Mouse (Mus musculus): ENCODE measurements around the gene Cers3. TPM values are rescaled to one million over a fixed set of nuclear protein-coding genes. Genes with fewer than 3 reads are reported as not detected.
A peak's percentile ranks its signal among the peaks of the same experiment; 100 is the strongest.

Gene Cers3
- polyA plus RNA-seq, 1 experiment from 2014 or later = 0.51 TPM

DNA sequence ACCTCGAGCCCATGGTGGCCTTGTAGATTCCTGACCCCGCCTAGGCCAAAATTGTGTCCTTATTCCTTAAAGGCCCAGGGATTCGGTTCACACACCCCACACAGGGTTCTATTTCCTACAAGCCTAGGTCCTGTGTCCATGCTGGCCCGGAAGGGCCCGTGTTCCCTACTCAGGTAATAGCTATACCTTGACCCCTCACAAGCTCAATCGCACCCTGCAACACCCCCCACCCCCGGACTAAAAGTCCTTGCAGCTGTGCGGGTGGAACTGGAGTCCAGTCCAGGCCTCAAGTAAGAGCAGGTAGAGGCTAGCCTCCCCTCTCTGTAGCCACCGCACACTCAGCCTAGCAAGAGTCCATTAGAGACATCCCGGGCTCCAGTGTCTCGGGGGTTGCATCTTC is 9.4 kb upstream of the Cers3 start:
- ATAC-seq (ENCODE audit: low FRiP score) = no peak
- Histone ChIP-seq H3K4me3 (ENCODE audit: low read depth, low read length) (no peak overlapping the region), H3K4me2 (no peak overlapping the region), H3K27me3 (ENCODE audit: control insufficient read depth, insufficient read depth, low read length) (no peaks in the 10 kb centered on the region), H3K9ac (ENCODE audit: low read length) (no peak overlapping the region), H3K4me1 (ENCODE audit: control insufficient read depth, insufficient read depth, low read length) (no peaks in the 10 kb centered on the region), H3K9me3 (ENCODE audit: control insufficient read depth, low read length) (no peaks in the 10 kb centered on the region), H3K36me3 (ENCODE audit: control insufficient read depth, insufficient read depth, low read length) (no peaks in the 10 kb centered on the region), H3K27ac (ENCODE audit: low read depth, low read length) (no peak overlapping the region)
- WGBS = 90% methylated on average over 11 of the region's 11 CpGs
- DNase-seq (ENCODE audit: low spot score, missing footprints) = peak; percentile 59

DNA sequence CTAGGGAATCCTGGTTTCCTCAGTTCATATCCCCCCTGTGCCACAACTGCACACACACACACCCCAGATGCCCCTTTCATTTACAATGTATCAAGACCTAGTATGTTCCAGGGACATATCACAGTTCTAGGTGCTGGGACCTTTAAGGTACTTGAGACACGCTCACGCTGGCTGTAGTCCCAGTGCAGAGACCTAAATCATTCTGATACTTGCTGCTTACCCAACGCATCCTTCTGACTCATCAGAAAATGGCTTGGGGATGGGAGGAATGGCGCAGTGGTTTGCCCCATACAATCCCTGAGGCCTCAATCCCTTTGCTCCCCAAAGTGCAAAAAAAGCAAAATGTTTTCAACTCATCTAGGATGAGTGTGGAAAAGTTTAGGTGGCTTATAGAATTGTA is 8.8 kb upstream of the Cers3 start:
- Histone ChIP-seq H3K4me3 (ENCODE audit: low read depth, low read length) (no peak overlapping the region), H3K4me2 (no peak overlapping the region), H3K27ac (ENCODE audit: low read depth, low read length) (no peak overlapping the region), H3K9me3 (ENCODE audit: control insufficient read depth, low read length) (no peaks in the 10 kb centered on the region), H3K27me3 (ENCODE audit: control insufficient read depth, insufficient read depth, low read length) (no peaks in the 10 kb centered on the region), H3K36me3 (ENCODE audit: control insufficient read depth, insufficient read depth, low read length) (no peaks in the 10 kb centered on the region), H3K9ac (ENCODE audit: low read length) (no peak overlapping the region), H3K4me1 (ENCODE audit: control insufficient read depth, insufficient read depth, low read length) (no peaks in the 10 kb centered on the region)
- 100% methylated on average over 4 of the region's 4 CpGs for WGBS
- ATAC-seq (ENCODE audit: low FRiP score) = no peak
- DNase-seq (ENCODE audit: low spot score, missing footprints) = no peak

DNA sequence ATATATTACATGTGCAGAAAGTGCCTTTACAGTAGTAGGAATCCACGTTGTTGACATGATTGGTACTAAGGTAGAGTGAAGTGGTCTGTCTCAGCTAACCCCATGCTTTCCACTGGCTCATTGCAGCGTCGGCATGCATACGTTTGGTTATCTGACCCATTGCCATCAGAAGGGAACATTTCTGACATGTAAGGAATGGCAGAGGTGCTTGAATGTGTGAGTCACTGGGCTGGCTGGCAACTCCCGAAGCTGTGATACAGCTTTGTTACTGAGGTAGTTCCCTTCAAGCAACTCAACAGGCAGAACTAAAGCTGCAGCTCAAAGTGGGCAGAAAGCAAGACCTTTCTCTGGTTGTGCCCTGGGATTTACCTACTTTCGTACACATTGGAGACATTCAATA is 8.3 kb upstream of the Cers3 start:
- 92% methylated on average over 6 of the region's 6 CpGs for WGBS
- H3K9me3 ChIP-seq (ENCODE audit: control insufficient read depth, low read length) = no peaks in the 10 kb centered on the region
- no peak for ATAC-seq (ENCODE audit: low FRiP score)
- H3K4me1 ChIP-seq (ENCODE audit: control insufficient read depth, insufficient read depth, low read length) = no peaks in the 10 kb centered on the region
- no peak overlapping the region for H3K27ac ChIP-seq (ENCODE audit: low read depth, low read length)
- no peak overlapping the region for H3K4me3 ChIP-seq (ENCODE audit: low read depth, low read length)
- DNase-seq (ENCODE audit: low spot score, missing footprints) = no peak
- H3K9ac ChIP-seq (ENCODE audit: low read length) = no peak overlapping the region
- no peaks in the 10 kb centered on the region for H3K36me3 ChIP-seq (ENCODE audit: control insufficient read depth, insufficient read depth, low read length)
- H3K27me3 ChIP-seq (ENCODE audit: control insufficient read depth, insufficient read depth, low read length) = no peaks in the 10 kb centered on the region
- no peak overlapping the region for H3K4me2 ChIP-seq

DNA sequence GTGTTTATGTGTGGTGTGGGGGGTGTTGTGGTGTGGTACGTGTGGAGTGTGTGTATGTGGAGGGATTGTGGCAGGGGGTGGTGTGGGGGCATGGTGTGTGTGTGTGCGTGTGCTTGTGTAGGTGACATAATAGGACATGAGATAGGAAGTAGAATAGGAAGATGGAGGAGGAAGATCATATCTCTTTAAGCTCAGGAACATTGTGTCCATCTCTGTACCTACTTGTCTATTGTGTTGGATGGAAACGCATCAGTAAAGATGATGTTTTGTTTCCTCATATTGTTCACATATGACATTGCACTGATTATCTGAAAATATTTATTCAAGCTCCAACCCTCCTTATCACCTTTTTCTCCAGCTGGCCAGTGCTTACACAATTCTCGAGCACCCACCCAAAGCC is 5.9 kb upstream of the Cers3 start:
- no peak overlapping the region for H3K4me3 ChIP-seq (ENCODE audit: low read depth, low read length)
- WGBS = 87% methylated on average over 4 of the region's 4 CpGs
- DNase-seq (ENCODE audit: low spot score, missing footprints) = no peak
- H3K9me3 ChIP-seq (ENCODE audit: control insufficient read depth, low read length) = no peaks in the 10 kb centered on the region
- no peak overlapping the region for H3K27ac ChIP-seq (ENCODE audit: low read depth, low read length)
- ATAC-seq (ENCODE audit: low FRiP score) = no peak
- H3K4me2 ChIP-seq = no peak overlapping the region
- H3K9ac ChIP-seq (ENCODE audit: low read length) = no peak overlapping the region
- no peaks in the 10 kb centered on the region for H3K36me3 ChIP-seq (ENCODE audit: control insufficient read depth, insufficient read depth, low read length)
- no peaks in the 10 kb centered on the region for H3K4me1 ChIP-seq (ENCODE audit: control insufficient read depth, insufficient read depth, low read length)
- no peaks in the 10 kb centered on the region for H3K27me3 ChIP-seq (ENCODE audit: control insufficient read depth, insufficient read depth, low read length)

DNA sequence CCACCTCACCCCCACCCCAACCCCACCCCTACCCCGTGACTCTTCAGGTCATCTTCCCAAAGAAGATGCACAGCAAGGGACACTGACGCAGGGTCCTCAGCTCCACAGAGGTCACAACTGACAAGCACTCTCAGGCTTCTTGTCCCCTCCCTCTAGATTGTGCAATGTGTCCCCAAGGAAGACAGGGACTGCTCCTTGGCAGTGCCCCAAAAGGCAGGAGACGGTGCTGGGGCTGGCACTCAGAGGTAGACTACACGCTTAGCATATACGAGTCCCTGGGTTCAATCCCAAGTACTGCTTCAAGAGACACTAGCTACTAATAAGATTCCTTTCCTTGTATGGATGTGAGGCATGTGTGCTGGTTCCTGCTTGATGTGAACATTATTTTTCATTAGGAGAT is 2.3 kb upstream of the Cers3 start:
- 84% methylated on average over 5 of the region's 5 CpGs for WGBS
- Histone ChIP-seq H3K9me3 (ENCODE audit: control insufficient read depth, low read length) (no peaks in the 10 kb centered on the region), H3K27ac (ENCODE audit: low read depth, low read length) (no peak overlapping the region), H3K4me3 (ENCODE audit: low read depth, low read length) (no peak overlapping the region), H3K27me3 (ENCODE audit: control insufficient read depth, insufficient read depth, low read length) (no peaks in the 10 kb centered on the region), H3K4me2 (no peak overlapping the region), H3K9ac (ENCODE audit: low read length) (no peak overlapping the region), H3K4me1 (ENCODE audit: control insufficient read depth, insufficient read depth, low read length) (no peaks in the 10 kb centered on the region), H3K36me3 (ENCODE audit: control insufficient read depth, insufficient read depth, low read length) (no peaks in the 10 kb centered on the region)
- no peak for ATAC-seq (ENCODE audit: low FRiP score)
- DNase-seq (ENCODE audit: low spot score, missing footprints) = no peak

DNA sequence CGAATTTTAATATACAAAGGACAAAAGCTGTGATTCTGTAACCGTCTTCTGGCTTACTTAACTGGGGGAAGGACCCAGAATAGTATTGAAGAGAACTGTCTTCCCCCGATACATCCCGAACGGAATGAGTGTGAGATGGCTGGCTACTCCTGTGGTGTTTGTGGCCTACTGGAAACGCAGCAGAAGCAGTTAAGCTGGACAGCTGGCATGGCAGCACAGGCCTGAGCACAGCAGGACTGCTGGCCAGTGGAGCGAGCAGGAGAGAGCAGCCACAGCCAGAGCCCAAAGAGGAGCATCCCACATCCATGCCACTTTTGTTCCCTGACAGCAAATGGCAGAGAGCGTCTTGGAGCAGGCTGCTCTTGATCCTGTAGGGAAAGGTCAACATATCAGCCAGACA is 1.9 kb upstream of the Cers3 start:
- WGBS = 57% methylated on average over 8 of the region's 8 CpGs

DNA sequence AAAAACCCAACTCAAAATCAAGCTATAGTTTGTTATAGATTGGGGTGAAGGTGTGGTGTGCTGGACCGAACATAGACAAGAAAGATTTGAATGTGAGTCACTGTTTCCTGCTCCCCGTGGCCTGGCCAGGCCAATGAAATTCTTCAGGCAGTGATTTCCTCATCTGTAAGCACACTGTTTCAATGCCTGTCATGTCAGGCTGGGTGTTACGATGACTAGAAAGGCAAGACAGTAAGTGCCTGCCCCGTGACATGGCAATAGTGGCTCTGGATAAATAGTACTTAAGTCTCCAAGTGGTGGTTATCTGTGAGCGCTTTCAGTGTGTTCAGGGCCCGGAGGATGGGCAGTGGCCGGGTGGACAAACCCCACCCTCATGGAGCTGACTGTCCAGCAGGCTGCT is 3.7 kb downstream of the Cers3 start:
- 79% methylated on average over 7 of the region's 7 CpGs for WGBS

More for the DNA sequence above, 1.9 kb upstream of the Cers3 start:
- no peak overlapping the region for H3K4me3 ChIP-seq (ENCODE audit: low read depth, low read length)
- no peaks in the 10 kb centered on the region for H3K36me3 ChIP-seq (ENCODE audit: control insufficient read depth, insufficient read depth, low read length)
- H3K27me3 ChIP-seq (ENCODE audit: control insufficient read depth, insufficient read depth, low read length) = no peaks in the 10 kb centered on the region
- H3K4me1 ChIP-seq (ENCODE audit: control insufficient read depth, insufficient read depth, low read length) = no peaks in the 10 kb centered on the region
- H3K27ac ChIP-seq (ENCODE audit: low read depth, low read length) = no peak overlapping the region
- H3K9ac ChIP-seq (ENCODE audit: low read length) = no peak overlapping the region
- no peaks in the 10 kb centered on the region for H3K9me3 ChIP-seq (ENCODE audit: control insufficient read depth, low read length)
- ATAC-seq (ENCODE audit: low FRiP score) = no peak
- H3K4me2 ChIP-seq = no peak overlapping the region
- no peak for DNase-seq (ENCODE audit: low spot score, missing footprints)

DNA sequence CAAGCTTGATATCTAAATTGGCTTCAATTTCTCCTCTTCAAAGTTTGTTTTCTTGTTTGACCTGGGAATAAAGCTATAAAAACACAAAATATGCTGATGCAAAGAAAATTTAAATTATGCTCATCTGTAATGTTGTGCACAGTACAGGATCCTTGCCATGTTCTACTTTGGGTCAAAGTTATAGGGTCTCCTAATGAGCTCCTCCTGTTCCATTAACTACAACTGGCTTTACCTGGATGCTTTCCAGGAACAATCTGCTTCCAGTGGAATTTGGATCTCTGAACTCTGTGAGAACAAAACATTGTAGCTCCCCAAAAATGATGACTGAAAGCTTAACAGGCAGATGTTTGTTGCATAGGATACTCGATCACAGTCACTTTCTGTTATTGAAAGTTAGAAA is 6.7 kb downstream of the Cers3 start:
- Histone ChIP-seq H3K9ac (ENCODE audit: low read length) (no peak overlapping the region), H3K36me3 (ENCODE audit: control insufficient read depth, insufficient read depth, low read length) (no peaks in the 10 kb centered on the region), H3K27me3 (ENCODE audit: control insufficient read depth, insufficient read depth, low read length) (no peaks in the 10 kb centered on the region), H3K4me1 (ENCODE audit: control insufficient read depth, insufficient read depth, low read length) (no peaks in the 10 kb centered on the region), H3K27ac (ENCODE audit: low read depth, low read length) (no peak overlapping the region), H3K4me2 (no peak overlapping the region), H3K4me3 (ENCODE audit: low read depth, low read length) (no peak overlapping the region), H3K9me3 (ENCODE audit: control insufficient read depth, low read length) (no peaks in the 10 kb centered on the region)
- no peak for DNase-seq (ENCODE audit: low spot score, missing footprints)
- no peak for ATAC-seq (ENCODE audit: low FRiP score)
- 86% methylated on average over 1 of the region's 1 CpGs for WGBS

More for the DNA sequence above, 3.7 kb downstream of the Cers3 start:
- ATAC-seq (ENCODE audit: low FRiP score) (no peak), DNase-seq (ENCODE audit: low spot score, missing footprints) (no peak)
- Histone ChIP-seq H3K36me3 (ENCODE audit: control insufficient read depth, insufficient read depth, low read length) (no peaks in the 10 kb centered on the region), H3K27ac (ENCODE audit: low read depth, low read length) (no peak overlapping the region), H3K4me2 (no peak overlapping the region), H3K9ac (ENCODE audit: low read length) (no peak overlapping the region), H3K9me3 (ENCODE audit: control insufficient read depth, low read length) (no peaks in the 10 kb centered on the region), H3K27me3 (ENCODE audit: control insufficient read depth, insufficient read depth, low read length) (no peaks in the 10 kb centered on the region), H3K4me1 (ENCODE audit: control insufficient read depth, insufficient read depth, low read length) (no peaks in the 10 kb centered on the region), H3K4me3 (ENCODE audit: low read depth, low read length) (no peak overlapping the region)

DNA sequence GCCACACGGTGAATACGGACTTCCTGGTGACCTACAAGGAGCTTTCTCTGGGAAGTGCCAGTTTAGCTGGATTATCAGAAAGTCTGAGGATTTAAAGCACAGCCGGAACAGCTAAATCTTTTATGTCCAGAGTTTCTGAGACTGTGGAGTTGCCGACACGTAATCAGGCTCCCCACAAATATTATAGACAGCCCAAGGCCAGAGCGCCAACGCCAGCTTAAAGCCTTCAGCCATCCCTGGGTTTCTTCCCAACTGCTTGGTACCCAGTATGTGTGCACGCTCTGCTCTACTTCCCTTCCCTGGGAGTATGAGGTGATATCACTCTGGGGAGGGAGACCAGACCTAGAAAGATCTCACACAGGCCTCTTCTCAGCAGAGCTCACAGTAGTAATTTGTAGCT is 10.5 kb downstream of the Cers3 start:
- no peak for DNase-seq (ENCODE audit: low spot score, missing footprints)
- Histone ChIP-seq H3K4me1 (ENCODE audit: control insufficient read depth, insufficient read depth, low read length) (no peaks in the 10 kb centered on the region), H3K27ac (ENCODE audit: low read depth, low read length) (no peak overlapping the region), H3K9me3 (ENCODE audit: control insufficient read depth, low read length) (no peaks in the 10 kb centered on the region), H3K4me3 (ENCODE audit: low read depth, low read length) (no peak overlapping the region), H3K4me2 (no peak overlapping the region), H3K9ac (ENCODE audit: low read length) (no peak overlapping the region), H3K27me3 (ENCODE audit: control insufficient read depth, insufficient read depth, low read length) (no peaks in the 10 kb centered on the region), H3K36me3 (ENCODE audit: control insufficient read depth, insufficient read depth, low read length) (no peaks in the 10 kb centered on the region)
- WGBS = 89% methylated on average over 8 of the region's 8 CpGs
- no peak for ATAC-seq (ENCODE audit: low FRiP score)

DNA sequence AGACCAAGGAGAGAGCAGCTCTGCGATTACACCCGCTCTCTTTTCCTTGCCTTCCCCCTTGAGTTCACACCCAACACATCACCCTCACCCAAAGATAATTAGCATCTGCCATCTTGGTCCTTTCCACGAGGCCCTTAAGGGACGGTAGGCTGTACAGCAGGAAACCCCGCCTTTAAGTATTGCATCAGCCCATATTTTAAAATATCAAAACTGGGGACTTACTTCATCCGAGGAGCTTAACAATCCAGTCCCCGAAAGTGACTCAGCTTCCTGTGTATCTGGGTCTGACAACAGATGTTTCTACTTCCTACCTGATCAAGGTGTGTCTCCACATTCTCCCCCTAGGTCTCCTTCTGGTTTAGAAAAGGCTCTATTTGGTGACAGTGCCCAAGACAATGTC is 12.3 kb downstream of the Cers3 start:
- WGBS = 82% methylated on average over 7 of the region's 7 CpGs
- H3K27ac ChIP-seq (ENCODE audit: low read depth, low read length) = no peak overlapping the region
- no peaks in the 10 kb centered on the region for H3K36me3 ChIP-seq (ENCODE audit: control insufficient read depth, insufficient read depth, low read length)
- no peak overlapping the region for H3K4me2 ChIP-seq
- H3K9ac ChIP-seq (ENCODE audit: low read length) = no peak overlapping the region
- DNase-seq (ENCODE audit: low spot score, missing footprints) (no peak), ATAC-seq (ENCODE audit: low FRiP score) (no peak)
- H3K27me3 ChIP-seq (ENCODE audit: control insufficient read depth, insufficient read depth, low read length) = no peaks in the 10 kb centered on the region
- no peak overlapping the region for H3K4me3 ChIP-seq (ENCODE audit: low read depth, low read length)
- no peaks in the 10 kb centered on the region for H3K4me1 ChIP-seq (ENCODE audit: control insufficient read depth, insufficient read depth, low read length)
- no peaks in the 10 kb centered on the region for H3K9me3 ChIP-seq (ENCODE audit: control insufficient read depth, low read length)
